Mouse (Mus musculus) G1E (cell line): ENCODE measurements at regions not wholly inside any gene's neighbourhood (a gene's known extent, or its start where the extent isn't known, plus 50 kb on each side); places are given as distances from the start of the nearest gene placed in this dataset.

Experiments used
- ATAC-seq: 2 replicates; pipeline ENCODE4 v1.8.0; 2016; ENCODE audit warnings: mild to moderate bottlenecking; ENCODE audit not compliant: insufficient number of reproducible peaks, poor library complexity, low FRiP score, severe bottlenecking; ENCODE audit errors: extremely low read depth
- DNase-seq: peaks from one replicate; pipeline ENCODE4 v3.0.0; 2012; ENCODE audit warnings: low spot score
- H3K27me3 ChIP-seq: 2 replicates; pipeline ENCODE4 v1.6.1; 2012; ENCODE audit warnings: mild to moderate bottlenecking, low read length, inconsistent platforms; ENCODE audit not compliant: insufficient read depth
- H3K36me3 ChIP-seq: replicated peaks from 2 replicates; pipeline ENCODE3; 2012; ENCODE audit warnings: mild to moderate bottlenecking, inconsistent platforms
- H3K4me1 ChIP-seq: 2 replicates; pipeline ENCODE4 v1.6.1; 2012; ENCODE audit warnings: low read depth, low read length, inconsistent platforms, mixed read lengths; ENCODE audit not compliant: insufficient read depth
- H3K4me3 ChIP-seq: 2 replicates; pipeline ENCODE4 v1.5.1; 2012; ENCODE audit warnings: low read depth, mild to moderate bottlenecking, inconsistent platforms, low read length, moderate library complexity, mixed read lengths
- H3K9me3 ChIP-seq: replicated peaks from 2 replicates; pipeline ENCODE4 v1.6.1; 2012; ENCODE audit warnings: inconsistent platforms
- CTCF ChIP-seq: IDR thresholded peaks from 2 replicates; pipeline ENCODE4 v1.5.1; 2012; ENCODE audit warnings: low read depth, low read length, inconsistent platforms, mixed read lengths
- GATA1 ChIP-seq: IDR thresholded peaks from 2 replicates; pipeline ENCODE4 v1.6.1; 2012; ENCODE audit warnings: borderline replicate concordance, low read length, inconsistent platforms, mixed read lengths
- GATA2 ChIP-seq: IDR thresholded peaks from 2 replicates; pipeline ENCODE4 v1.6.1; 2012; ENCODE audit warnings: low read depth, low read length, inconsistent platforms, borderline replicate concordance
- POLR2AphosphoS5 ChIP-seq: IDR thresholded peaks from 2 replicates; pipeline ENCODE4 v1.6.1; 2012; ENCODE audit warnings: low read depth, low read length, inconsistent platforms; ENCODE audit not compliant: insufficient replicate concordance
- TAL1 ChIP-seq: conservative IDR thresholded peaks from 2 replicates; pipeline ENCODE4 v1.6.1; 2012; ENCODE audit warnings: low read depth, low read length, inconsistent platforms, mixed read lengths

- TF ChIP-seq GATA2 (no peak), CTCF (no peak), TAL1 (no peak), GATA1 (no peak), POLR2AphosphoS5 (no peak)
- Histone ChIP-seq H3K9me3 (peaks cover 19% of the 10 kb centered on the region), H3K27me3 (no peaks in the 10 kb centered on the region), H3K4me1 (no peaks in the 10 kb centered on the region), H3K36me3 (no peaks in the 10 kb centered on the region), H3K4me3 (no peak overlapping the region)
- DNase-seq (no peak), ATAC-seq (no peak)
These were observed 514.6 kb downstream of the Adam3 start for GRCm38 (mm10) chr8:24211091-24211490.
